Mouse (Mus musculus) bone marrow macrophage, adult 2 months (primary cell): ENCODE data around the gene Prom2.

Experiments used
- CTCF ChIP-seq: IDR thresholded peaks from 2 replicates; pipeline ENCODE4 v1.5.1; 2012; ENCODE audit warnings: low read depth, mild to moderate bottlenecking, low read length, moderate library complexity
- POLR2A ChIP-seq: IDR thresholded peaks from 2 replicates; pipeline ENCODE4 v1.6.1; 2012; ENCODE audit warnings: mild to moderate bottlenecking, low read depth, low read length, borderline replicate concordance

GRCm38 (mm10) chr2:127541697-127542096 is 430 bp upstream of the Prom2 start:
- TF ChIP-seq POLR2A (no peak), CTCF (no peak)
